Mouse (Mus musculus) thymus, postnatal 4 days (tissue): ENCODE data around the gene Zc3h13.

Experiments
- DNase-seq: peaks from one replicate; pipeline ENCODE4 v3.0.0; 2021

Zc3h13 gene

DNA sequence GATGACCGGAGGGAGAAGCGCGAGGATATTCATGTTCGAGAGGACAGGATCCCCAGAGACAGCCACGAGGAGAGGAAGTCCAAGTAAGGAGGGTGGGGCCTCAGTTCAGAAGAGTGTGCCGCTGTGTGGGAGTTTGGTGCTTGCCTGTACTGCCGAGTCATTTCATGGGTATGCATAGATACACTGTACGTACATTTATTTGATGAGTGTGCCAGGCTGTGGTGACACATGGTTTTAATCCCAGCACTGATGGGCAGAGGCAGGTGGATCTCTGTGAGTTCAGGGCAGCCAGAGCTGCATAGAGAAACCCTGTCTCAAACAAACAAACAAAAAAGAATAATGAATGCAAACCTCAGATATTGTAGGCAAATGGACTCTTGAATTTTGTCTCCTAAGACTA, 43.9 kb downstream of the Zc3h13 start:
- DNase-seq = no peak

DNA sequence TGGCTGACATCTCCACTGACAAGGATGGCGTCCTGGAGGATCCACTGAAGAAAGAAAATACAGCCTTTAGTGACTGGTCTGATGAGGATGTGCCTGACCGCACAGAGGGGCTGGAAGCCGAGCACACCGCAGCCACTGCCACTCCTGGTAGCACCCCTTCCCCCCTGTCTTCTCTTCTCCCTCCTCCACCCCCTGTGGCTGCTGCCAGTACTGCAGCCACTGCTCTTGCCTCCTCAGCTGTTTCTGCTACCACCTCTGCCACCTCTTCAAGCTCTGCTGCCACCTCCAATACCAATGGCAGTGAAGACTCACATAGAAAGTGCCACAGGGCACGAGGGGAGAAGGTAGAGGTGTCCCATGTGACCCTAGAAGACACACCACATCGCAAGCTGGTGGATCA, 46.4 kb downstream of the Zc3h13 start:
- peak; percentile 76 for DNase-seq

DNA sequence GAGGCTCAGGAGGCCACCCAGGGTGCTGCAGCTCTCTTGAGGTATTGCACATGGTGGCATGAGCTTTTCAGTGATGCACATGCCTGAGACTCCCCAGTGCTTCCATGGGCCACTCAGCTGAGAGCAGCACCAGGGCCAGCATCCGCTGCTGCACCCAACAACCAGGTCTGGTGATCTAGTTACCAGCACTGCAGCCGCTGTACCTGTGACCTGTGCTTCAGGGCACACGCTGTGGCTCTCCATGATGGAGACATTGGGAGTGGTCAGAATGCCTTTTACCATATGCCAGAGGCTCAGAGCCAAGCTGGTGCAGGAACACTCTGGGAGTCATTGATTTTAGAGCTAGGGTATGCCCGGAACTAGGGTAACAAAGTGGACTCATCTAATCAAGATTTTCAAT, 50.1 kb downstream of the Zc3h13 start:
- DNase-seq = no peak

DNA sequence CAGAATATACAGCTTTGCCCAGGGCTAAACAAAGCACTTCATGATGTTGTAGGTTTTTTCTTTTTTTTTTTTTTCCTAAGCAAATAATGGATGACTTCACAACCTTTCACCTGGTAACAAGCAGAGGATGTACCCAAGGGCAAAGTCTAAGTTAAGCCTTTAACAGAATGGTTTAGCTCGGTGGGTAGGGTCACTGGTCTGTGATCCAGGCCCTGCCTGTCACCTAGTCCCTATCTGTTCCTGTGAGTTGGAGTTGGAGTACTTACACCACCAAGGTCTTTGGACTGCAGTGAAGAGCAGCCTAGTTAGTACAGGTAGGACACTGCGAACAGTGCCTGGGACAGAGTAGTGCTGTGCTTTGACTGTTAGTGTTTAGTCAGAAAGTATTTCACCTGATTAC, 53.7 kb downstream of the Zc3h13 start:
- DNase-seq = no peak

DNA sequence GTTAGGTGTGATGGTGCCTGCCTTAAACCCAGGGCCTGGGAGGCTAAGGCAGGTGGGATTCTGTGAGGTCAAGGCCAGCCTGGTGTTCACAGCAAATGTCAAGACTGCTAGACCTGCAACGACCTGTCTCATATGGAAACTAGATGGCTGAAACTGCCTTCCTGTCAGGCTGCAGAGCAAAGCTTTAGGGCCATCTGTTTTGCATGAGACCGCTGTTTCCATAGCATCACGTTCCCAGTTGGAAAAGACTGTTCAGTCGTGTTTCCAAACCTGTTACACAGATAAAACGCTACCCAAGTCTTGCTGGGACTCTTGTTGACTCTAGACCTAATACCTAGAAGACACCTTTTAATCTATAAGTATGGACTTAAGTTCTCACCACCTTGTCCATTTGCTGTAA, 61.9 kb downstream of the Zc3h13 start:
- DNase-seq = no peak

DNA sequence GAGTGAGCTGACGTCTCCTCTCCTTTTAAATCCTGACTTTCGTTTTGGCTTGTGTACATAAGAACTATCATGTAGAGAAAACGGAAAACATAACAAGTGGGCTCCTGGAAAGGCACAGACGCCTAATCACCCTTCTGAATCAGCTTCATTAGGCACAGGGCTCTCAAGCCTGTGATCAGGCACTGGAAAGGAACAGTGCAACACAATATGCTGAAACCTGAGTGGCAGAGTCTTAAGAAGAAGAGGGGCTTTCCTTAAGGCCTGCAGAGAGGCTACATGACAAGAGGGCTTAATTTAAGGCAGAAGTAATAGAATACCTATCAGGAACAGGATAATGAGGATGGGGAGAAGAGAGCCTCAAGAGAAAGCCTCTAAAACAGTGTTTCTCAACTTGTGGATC, 67.5 kb downstream of the Zc3h13 start:
- no peak for DNase-seq

DNA sequence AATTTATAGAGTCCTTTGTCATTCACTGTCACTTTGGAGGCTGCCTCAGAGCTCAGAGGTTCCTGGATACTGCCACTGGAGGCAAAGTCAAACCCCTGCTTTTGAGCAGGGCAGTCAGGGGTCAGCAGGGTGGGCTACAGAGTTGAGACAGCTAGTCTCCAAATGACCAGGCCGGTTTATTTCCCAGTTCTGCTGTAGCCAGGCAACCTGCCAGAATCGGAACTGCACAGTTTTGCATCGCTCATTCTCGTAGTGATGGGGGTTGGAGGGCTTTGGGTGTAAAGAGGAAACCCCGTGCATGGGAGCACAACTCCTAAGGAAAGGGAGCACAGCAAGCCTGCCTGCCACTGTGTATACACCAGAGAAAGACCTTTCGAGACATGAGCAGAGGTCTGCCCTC, 79.1 kb downstream of the Zc3h13 start:
- no peak for DNase-seq

DNA sequence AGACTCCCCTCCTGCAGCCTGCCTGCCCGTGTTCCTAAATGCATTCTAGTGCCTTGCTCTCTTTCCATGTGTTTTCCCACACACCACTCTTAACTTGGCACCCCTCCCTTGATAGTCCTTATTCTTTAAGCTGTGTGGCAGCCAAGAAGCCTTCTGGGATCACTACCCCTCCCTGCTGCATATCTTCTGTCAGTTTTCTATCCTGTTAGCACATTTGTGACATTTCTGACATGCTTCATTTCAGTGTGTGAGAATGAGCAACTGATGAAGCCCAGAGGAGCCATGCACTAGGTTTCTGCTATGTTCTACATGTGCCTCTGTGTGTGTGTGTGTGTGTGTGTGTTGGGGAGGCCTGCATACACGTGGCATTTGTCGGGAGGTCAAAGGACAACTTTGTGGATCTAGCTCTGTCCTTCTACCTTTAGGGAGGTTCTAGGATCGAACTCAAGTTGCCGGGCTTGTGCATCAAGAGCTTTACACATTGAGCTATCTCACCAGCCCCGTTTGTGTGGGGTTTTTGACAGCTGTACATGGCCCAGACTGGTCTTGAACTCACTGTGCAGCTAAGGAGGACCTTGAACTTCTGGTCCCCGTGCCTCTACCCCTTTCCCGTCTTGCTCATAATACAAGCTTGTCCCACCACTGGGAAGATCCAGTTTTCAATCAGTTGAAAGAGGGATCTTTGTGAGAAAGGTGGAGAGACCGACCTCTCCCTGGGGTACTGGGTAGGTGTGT, 81.3 kb downstream of the Zc3h13 start:
- no peak for DNase-seq

DNA sequence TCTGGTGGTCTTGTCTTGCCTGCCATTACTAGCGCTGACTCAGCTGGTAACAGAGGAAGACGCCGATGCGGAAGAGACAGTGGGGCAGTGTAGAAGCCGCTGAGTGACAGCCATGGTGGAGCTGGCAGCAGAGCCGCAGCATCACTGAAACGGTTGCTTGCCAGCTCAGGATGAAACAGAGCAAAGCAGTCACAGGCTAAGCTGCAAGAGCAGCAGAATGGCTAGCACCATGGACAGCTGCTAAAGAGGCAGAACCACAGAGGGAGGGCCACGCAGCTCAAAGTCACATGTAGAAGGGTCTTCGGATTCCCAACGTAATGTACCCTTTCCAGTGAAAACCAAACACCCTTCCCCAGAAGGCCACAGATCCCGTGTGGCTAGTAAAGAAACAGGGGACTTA, 82.6 kb downstream of the Zc3h13 start:
- DNase-seq = peak; percentile 52

DNA sequence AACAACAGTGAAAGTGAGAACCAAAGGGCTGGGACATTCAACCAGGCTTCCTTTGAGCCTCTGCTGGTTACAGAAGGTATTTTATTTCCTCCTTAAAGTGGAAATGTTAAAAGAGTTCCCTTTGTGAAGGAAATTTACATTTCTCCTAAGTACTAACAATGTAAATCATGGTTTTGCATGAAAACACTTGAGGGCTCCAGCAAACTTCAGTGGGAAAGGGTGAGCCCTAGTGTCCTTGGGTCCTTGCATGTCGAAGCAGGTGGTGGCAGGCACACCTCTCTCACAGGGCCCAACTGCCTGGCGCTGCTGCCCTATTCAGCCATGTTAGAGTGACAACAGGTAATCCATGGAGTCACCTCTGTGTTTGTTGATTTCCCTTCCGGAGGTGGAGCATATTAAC, 83.3 kb downstream of the Zc3h13 start:
- DNase-seq = no peak

DNA sequence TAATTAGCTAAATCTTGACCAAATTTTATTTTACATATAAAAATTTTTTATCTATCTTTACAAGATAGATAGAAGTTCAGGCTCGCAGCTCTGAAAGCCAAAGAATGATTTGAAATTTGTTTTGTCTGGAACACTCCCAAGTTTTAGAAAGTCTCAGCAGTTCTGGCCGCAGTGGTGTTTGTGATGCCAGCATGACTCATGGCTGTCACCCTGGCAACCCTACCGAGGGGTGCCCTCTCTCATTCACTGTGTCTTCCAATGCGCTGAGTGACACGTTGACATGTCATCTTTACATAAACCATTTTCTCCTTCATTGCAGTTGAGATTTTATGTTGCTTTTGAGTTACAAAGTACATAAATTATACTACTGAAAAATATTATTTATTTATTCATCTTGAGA, 85.7 kb downstream of the Zc3h13 start:
- DNase-seq = no peak

DNA sequence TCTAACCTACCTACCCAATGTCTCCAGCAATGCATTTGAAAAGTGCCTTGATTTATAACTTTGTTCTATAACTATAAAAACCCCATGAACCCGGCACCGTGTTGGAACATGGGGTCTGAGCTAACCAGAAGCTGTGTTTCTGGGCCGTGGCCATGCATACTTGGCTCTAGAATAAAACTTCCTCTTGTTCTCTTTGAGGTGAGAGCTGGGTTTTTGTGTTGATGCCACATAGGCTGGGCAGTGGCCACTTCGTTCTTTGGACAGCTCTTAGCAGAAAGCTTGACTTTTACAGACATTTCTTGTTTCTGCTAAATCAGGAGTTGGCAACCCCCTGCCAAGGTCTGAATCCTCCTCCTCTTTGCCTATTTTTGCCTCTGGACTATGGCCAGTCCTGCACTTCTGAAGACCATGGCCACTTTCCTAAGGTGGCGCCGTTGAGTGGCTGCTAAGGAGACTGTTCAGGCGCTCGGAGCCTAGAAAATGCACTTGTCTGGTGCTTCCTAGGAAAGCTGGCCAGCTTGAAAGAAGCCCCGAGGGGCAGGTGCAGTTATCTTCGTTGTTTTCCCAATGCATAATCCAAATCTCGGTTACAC, 90.9 kb downstream of the Zc3h13 start:
- no peak for DNase-seq

DNA sequence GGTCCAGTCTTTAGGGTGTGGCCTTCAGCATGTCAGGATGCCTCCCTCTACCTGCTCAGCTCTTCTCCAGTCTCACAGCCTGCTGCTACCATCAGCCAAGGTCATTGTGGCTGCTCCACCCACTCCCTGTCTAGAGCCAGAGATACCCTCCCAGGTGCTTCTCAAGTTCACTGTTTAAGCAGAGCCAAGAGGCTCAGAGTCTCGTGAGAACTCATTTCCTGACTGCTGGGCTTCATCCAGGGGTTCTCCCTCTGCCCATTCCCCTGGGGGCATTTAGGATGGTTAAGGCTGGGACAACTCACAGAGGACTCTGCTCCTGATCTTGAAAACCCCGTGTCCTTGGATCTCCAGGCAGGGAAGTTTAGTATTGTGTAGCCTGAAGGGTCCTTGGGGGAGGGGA, 92.1 kb downstream of the Zc3h13 start:
- no peak for DNase-seq

DNA sequence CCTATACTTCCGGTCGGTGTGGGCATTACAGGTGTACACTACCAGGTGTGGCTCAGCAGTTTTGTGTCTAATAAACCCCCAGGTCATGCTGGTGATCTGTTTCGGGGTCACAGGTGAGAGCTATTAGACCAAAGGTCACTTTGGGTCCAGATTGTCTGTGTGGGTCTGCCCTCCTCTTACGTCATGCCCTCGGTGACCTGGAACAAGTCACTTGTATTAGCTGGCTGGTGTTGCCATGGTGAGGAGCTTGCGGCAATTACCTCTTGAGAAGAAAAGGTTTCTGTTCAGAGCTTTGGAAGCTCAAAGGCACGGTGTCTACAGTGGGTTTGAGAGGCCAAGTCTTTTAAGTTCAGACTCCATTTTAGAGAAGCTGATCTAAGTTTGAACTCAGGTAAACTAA, 93.4 kb downstream of the Zc3h13 start:
- DNase-seq = no peak
